Mouse (Mus musculus) midbrain, embryonic 11.5 days (tissue): Measurements from ENCODE around the gene Gm13275. TPM values are rescaled to one million over a fixed set of nuclear protein-coding genes. Genes with fewer than 3 reads are reported as not detected.
"Not testable (repeated sequence)": the region's sequence is repeated elsewhere in the genome, so short reads cannot be mapped to it uniquely, and the experiment has no call there.

Experiments used
- ATAC-seq: fragments of 200-750 bp; cut with Nextera tagmentation; 2 replicates; pipeline ENCODE4 v1.8.0; 2017; ENCODE audit warnings: moderate TSS enrichment, moderate library complexity; ENCODE audit not compliant: low FRiP score
- DNase-seq: peaks from one replicate; pipeline ENCODE4 v3.0.0; 2015; ENCODE audit warnings: low spot score; ENCODE audit errors: missing footprints
- H3K27ac ChIP-seq: fragments of 300-500 bp; sonication (generic); 2 replicates; pipeline ENCODE4 v1.5.1; 2014; ENCODE audit warnings: low read depth, low read length
- H3K27me3 ChIP-seq: fragments of 300-500 bp; sonication (generic); 2 replicates; pipeline ENCODE4 v1.6.1; 2014; ENCODE audit warnings: mild to moderate bottlenecking, low read length, moderate library complexity, mixed read lengths; ENCODE audit not compliant: control insufficient read depth, insufficient read depth
- H3K36me3 ChIP-seq: fragments of 300-500 bp; sonication (generic); 2 replicates; pipeline ENCODE4 v1.6.1; 2014; ENCODE audit warnings: mild to moderate bottlenecking, low read length, moderate library complexity, mixed read lengths; ENCODE audit not compliant: control insufficient read depth, insufficient read depth
- H3K4me1 ChIP-seq: fragments of 300-500 bp; sonication (generic); 2 replicates; pipeline ENCODE4 v1.6.1; 2014; ENCODE audit warnings: low read length; ENCODE audit not compliant: control insufficient read depth, insufficient read depth
- H3K4me2 ChIP-seq: fragments of 300-500 bp; sonication (generic); 2 replicates; pipeline ENCODE4 v1.6.1; 2014; ENCODE audit warnings: mild to moderate bottlenecking, moderate library complexity
- H3K4me3 ChIP-seq: fragments of 300-500 bp; sonication (generic); 2 replicates; pipeline ENCODE4 v1.5.1; 2014; ENCODE audit warnings: low read depth, low read length
- H3K9ac ChIP-seq: fragments of 300-500 bp; sonication (generic); 2 replicates; pipeline ENCODE4 v1.6.1; 2014; ENCODE audit warnings: low read length
- H3K9me3 ChIP-seq: fragments of 300-500 bp; sonication (generic); 2 replicates; pipeline ENCODE4 v1.6.1; 2016; ENCODE audit warnings: low read length; ENCODE audit not compliant: control insufficient read depth
- WGBS: fragments of 180-500 bp; shearing (Covaris S2); extraction: QIAGEN DNeasy Blood & Tissue Kit; methylation state at CpG from one replicate; pipeline ENCODE4 v1.1.7; 2014; 5-methylcytosine and 5-hydroxymethylcytosine counted together
- polyA plus RNA-seq: library from polyadenylated mRNA; unstranded; fragments of >200 nt; fragmentation: Nextera tagmentation; extraction: Ambion mirVana; gene quantifications from 2 replicates; pipeline ENCODE4 v1.2.1, GENCODE M21; 2014

Gene Gm13275
- polyA plus RNA-seq = not detected in 2 replicates

DNA sequence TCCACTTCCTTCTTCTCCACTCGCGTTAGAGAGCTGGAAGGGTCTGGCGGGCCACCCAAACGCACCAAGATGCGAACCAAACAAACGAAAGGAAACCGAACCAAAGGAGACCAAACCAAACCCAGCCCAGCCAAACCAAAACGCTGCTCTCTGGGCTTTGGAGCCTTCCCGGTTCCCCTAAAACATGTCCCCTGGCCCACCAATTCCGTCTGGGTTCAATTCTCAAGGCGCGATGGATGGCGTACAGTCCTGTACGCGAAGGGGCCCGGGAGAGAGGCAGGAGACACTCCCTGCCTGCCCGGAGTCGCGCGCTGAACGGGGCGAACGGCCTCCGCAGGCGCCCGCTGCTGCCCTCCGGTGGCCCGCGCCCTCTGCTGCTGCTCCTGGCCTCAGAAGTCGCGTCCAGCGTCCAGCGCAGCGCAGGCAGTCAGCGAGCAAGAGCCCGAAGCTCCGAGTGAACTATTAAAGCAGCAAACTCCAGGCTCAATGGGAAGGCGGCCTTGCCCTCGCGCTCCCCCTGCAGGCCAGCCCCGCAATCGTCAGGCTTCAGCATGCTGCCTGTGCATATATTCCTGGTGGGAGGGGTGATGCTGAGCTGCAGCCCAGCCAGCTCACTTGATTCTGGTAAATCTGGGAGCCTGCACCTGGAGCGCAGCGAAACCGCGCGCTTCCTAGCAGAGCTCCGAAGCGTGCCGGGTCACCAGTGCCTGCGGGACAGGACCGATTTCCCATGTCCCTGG is at the start of gene Gm13275:
Gene Gm13275, plus strand, starts transcription at position 552 of the 740 bp plus-strand sequence.
- not testable (repeated sequence) for H3K27me3 ChIP-seq, H3K4me2 ChIP-seq, H3K4me3 ChIP-seq, H3K9ac ChIP-seq, ATAC-seq, H3K36me3 ChIP-seq, H3K27ac ChIP-seq, H3K4me1 ChIP-seq, DNase-seq, H3K9me3 ChIP-seq
- WGBS = 0% methylated on average over 5 of the region's 52 CpGs

DNA sequence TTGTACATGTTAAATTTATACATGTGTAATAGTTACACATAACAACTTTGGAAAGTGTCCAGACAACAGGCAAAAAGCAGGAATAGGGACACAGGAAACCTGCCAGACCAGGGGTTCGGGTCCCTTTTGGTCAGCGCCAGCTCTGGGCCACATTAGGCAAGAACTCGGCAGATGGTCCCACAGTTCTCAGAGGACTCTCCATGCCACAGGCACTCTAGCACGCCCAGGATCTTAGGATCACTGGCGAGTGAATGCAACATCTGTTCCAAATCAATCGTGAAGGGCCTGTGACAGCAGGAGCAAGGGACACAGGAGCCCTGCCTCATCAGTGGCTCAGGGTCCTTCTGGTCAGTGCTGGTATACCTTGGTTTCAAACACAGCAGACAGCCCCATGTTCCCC is 44.4 kb upstream of the Gm13275 start:
- WGBS = 80% methylated on average over 6 of the region's 6 CpGs
- H3K9me3 ChIP-seq = no peaks in the 10 kb centered on the region

DNA sequence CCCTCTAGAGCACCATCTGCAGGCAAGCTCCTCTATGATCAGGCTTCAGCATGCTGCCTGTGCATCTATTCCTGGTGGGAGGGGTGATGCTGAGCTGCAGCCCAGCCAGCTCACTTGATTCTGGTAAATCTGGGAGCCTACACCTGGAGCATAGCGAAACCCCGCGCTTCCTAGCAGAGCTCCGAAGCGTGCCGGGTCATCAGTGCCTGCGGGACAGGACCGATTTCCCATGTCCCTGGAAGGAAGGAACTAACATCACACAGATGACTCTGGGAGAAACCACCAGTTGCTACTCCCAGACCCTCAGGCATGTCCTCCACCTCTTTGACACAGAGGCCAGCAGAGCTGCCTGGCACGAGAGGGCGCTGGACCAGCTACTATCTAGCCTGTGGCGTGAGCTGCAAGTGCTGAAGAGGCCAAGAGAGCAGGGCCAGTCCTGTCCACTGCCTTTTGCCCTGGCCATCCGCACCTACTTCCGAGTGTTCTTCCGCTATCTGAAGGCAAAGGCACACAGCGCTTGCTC is 39.4 kb upstream of the Gm13275 start, which contains the start of gene Gm13271:
Gene Gm13271, plus strand, starts transcription at position 51 of the 523 bp plus-strand sequence.
- not testable (repeated sequence) for H3K4me3 ChIP-seq, H3K36me3 ChIP-seq, ATAC-seq, H3K27me3 ChIP-seq, H3K9me3 ChIP-seq, H3K4me1 ChIP-seq, H3K27ac ChIP-seq, H3K9ac ChIP-seq, H3K4me2 ChIP-seq, DNase-seq
- WGBS = 72% methylated on average over 15 of the region's 15 CpGs

More for the DNA sequence above, 44.4 kb upstream of the Gm13275 start:
- Histone ChIP-seq H3K27me3 (no peaks in the 10 kb centered on the region), H3K4me3 (no peak overlapping the region), H3K27ac (no peak overlapping the region), H3K36me3 (no peaks in the 10 kb centered on the region), H3K4me1 (no peaks in the 10 kb centered on the region; the same call in 1 of the 2 replicates), H3K4me2 (no peak overlapping the region), H3K9ac (no peak overlapping the region)
- ATAC-seq (no peak), DNase-seq (peak; percentile 75)

DNA sequence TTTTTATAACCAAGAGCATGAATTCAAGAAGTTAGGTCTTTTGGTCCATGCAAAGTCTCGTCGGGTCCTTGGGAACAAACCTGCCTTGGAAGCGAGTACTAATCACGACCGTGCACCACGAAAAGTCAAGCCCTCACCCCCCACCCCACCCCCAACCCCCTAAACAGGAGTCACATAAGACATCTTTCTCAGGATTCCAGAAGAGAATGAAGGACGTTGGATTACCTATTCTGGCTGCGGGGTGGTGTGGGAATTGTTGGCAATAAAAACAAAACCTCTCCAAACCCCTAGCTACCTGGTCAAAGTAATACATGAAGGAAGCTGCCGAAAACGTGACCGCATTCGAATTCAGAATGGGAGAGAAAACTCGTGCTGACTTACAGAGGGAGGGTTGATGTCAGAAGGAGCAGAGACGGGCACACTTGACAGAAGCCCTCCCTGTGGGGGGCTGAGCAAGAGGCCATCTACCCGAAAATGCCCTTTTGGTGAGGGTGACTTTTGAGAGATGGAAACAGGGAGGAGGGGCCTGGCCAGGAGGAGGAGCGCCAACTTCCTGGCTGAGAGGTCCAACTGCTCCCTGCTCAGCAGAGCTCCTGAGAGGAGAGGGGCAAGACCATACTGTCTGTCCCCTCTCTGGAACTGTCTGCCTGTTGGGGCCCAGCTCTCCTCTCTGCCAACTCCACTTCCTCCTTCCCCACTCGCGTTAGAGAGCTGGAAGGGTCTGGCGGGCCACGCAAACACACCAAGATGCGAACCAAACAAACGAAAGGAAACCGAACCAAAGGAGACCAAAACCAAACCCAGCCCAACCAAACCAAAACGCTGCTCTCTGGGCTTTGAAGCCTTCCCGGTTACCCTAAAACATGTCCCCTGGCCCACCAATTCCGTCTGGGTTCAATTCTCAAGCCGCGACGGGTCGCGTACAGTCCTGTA is 37.4 kb upstream of the Gm13275 start:
- not testable (repeated sequence) for H3K27me3 ChIP-seq, H3K9me3 ChIP-seq, H3K36me3 ChIP-seq, H3K4me1 ChIP-seq, ATAC-seq
- Histone ChIP-seq H3K9ac (peak overlapping the region; percentile 69), H3K27ac (peak overlapping the region; percentile 68), H3K4me2 (peak overlapping the region; percentile 69), H3K4me3 (peak overlapping the region; percentile 39)
- peak; percentile 96 for DNase-seq
- 12% methylated on average over 28 of the region's 31 CpGs for whole genome bisulfite sequencing

DNA sequence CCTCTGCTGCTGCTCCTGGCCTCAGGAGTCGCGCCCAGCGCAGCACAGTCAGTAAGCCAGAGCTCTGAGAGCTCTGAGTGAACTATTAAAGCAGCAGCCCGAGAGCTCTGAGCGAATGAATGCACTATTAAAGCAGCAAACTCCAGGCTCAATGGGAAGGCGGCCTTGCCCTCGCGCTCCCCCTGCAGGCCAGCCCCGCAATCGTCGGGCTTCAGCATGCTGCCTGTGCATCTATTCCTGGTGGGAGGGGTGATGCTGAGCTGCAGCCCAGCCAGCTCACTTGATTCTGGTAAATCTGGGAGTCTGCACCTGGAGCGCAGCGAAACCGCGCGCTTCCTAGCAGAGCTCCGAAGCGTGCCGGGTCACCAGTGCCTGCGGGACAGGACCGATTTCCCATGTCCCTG is 36.7 kb upstream of the Gm13275 start:
- not testable (repeated sequence) for H3K4me1 ChIP-seq, H3K9me3 ChIP-seq, H3K36me3 ChIP-seq, H3K27me3 ChIP-seq
- DNase-seq = peak; percentile 94
- peak overlapping the region; percentile 39 for H3K4me3 ChIP-seq
- WGBS = under 1% methylated on average over 18 of the region's 21 CpGs
- peak overlapping the region; percentile 69; the same call in 1 of the 2 replicates for H3K9ac ChIP-seq
- peak overlapping the region; percentile 69 for H3K4me2 ChIP-seq
- ATAC-seq = peak; percentile 100
- H3K27ac ChIP-seq = peak overlapping the region; percentile 68

DNA sequence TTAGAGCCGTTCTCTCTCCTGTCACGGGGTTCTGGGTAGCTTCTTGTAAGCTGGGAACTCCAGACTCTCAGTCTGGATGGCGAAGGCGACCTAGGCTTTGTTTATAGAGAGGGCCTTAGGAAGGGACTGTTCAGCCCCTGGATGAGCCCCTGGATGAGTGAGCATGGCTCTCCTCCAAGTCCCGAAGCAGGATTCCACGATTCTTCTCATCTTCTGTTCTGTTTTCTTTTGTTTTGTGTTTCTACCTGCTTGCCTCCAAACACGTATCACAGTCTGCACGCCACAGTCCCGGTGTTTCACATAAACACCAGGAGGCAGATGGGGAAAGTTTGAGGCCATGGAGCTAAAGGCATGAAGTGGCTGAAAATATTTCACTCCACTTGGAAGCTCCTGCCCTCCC is 35.5 kb upstream of the Gm13275 start:
- WGBS = 89% methylated on average over 9 of the region's 9 CpGs
- not testable (repeated sequence) for H3K4me2 ChIP-seq, ATAC-seq, DNase-seq, H3K9ac ChIP-seq, H3K36me3 ChIP-seq, H3K4me1 ChIP-seq, H3K9me3 ChIP-seq, H3K27me3 ChIP-seq, H3K4me3 ChIP-seq, H3K27ac ChIP-seq

DNA sequence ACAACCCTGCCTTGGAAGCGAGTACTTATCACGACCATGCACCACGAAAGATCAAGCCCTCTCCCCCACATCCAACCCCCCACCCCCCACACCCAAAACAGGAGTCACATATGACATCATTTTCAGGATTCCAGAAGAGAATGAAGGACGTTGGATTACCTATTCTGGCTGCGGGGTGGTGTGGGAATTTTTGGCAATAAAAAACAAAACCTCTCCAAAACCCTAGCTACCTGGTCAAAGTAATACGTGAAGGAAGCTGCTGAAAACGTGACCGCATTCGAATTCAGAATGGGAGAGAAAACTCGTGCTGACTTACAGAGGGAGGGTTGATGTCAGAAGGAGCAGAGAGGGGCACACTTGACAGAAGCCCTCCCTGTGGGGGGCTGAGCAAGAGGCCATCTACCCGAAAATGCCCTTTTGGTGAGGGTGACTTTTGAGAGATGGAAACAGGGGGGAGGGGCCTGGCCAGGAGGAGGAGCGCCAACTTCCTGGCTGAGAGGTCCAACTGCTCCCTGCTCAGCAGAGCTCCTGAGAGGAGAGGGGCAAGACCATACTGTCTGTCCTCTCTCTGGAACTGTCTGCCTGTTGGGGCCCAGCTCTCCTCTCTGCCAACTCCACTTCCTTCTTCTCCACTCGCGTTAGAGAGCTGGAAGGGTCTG is 34.5 kb upstream of the Gm13275 start, which contains the start of gene Gm13283:
Gene Gm13283, plus strand, starts transcription at position 510 of the 659 bp plus-strand sequence.
- 20% methylated on average over 8 of the region's 14 CpGs for WGBS
- H3K9ac ChIP-seq, DNase-seq, H3K27me3 ChIP-seq, H3K9me3 ChIP-seq, H3K27ac ChIP-seq, H3K36me3 ChIP-seq, ATAC-seq, H3K4me3 ChIP-seq, H3K4me1 ChIP-seq: not testable (repeated sequence)
- H3K4me2 ChIP-seq = peak within 1 kb of the TSS; percentile 35

DNA sequence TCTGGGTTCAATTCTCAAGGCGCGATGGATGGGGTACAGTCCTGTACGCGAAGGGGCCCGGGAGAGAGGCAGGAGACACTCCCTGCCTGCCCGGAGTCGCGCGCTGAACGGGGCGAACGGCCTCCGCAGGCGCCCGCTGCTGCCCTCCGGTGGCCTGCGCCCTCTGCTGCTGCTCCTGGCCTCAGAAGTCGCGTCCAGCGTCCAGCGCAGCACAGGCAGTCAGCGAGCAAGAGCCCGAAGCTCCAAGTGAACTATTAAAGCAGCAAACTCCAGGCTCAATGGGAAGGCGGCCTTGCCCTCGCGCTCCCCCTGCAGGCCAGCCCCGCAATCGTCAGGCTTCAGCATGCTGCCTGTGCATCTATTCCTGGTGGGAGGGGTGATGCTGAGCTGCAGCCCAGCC is 33.9 kb upstream of the Gm13275 start:
- not testable (repeated sequence) for H3K27ac ChIP-seq

More for the DNA sequence above, 33.9 kb upstream of the Gm13275 start:
- peak overlapping the region; percentile 35 for H3K4me2 ChIP-seq
- H3K4me1 ChIP-seq, H3K9ac ChIP-seq, H3K36me3 ChIP-seq, ATAC-seq, H3K4me3 ChIP-seq, H3K27me3 ChIP-seq, H3K9me3 ChIP-seq: not testable (repeated sequence)
- peak; percentile 87 for DNase-seq
- WGBS = 0% methylated on average over 19 of the region's 28 CpGs
